Mouse (Mus musculus): ENCODE data around the gene Rhobtb1.
A peak's percentile ranks its signal among the peaks of the same experiment; 100 is the strongest.

The Rhobtb1 gene

DNA sequence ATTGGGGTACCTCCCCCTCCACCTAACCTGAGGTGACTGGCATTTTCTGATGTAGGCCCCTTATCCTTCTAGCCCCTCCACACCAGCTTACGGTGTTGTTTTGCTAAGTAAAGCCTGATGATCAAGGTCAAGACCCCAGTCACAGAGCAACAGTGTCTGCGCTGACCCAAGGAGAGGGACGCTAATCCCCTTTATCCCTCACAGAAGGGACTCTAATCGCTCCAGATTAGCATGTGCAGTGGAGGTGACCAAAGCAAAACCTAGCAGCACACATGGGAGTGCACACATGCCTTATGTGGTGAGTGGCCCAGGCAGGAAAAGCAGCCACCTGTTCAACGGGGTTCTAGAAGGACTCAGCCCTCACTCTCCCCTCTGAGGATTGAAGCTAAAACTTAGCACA, 123.0 kb downstream of the Rhobtb1 start:
- no peak for DNase-seq (ENCODE audit: low spot score in 2 of 2)

DNA sequence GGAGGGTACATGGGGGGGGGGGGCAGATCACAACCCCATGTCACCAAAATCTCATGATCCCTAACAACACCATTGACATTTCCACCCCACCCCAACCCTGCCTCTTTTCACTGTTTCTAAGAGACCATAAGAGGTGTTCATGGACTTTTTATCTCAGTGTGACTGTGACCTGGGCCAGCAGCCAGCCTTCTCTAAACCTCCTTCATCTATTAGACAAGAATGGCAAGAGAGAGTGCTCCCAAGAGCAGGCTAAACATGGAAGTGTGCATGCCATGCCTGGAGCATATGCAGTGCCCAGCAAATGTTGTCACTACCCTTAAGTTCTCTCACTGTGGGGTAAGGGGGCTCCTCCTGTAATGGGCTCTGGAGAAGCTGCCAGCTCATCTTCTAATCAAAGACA, 123.5 kb downstream of the Rhobtb1 start:
- DNase-seq (ENCODE audit: low spot score in 2 of 2), result no peak

DNA sequence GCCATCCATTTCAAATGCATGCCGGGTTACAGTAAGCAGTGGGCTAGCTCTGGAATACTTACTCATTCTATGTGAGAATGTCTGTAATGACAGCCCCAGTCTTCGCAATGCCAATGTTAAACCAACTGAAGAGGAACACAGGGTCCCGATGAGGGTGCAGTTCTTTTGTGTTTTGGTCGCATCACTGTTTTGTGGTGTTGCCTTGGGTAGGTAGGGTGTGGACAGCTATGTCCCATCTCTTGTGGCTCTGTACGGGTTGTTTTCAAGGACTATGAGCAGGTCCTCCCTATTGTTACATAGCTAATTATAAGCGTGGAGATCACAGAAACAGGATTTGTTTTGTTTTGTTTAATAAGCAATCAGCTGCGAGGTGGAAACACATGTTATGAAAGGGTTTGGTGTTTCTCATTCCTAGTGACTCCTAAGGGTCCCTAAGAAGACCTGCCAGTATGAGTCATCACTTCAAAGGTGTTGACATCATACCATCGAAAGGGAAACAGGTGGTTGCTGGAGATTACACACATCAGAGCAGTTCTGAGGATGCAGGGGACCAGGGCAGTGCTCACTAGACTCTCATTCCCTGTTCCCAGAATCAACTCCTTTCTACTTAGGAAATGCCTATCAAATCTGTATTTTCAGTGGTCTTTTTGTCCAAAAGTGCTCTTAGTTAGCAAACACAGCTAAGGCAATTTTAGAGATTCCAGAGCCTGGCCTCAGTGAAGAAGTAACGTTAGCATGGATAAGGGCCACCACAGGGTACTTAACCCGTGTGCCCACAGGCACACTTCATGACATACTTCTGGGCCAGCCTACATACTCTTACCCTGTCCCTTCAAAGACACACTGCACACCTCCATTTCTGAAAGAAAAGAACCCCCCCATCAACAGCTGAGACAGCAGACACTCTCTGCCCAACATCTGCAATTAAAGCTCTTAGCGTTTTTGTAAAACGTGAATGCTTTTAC, 124.9 kb downstream of the Rhobtb1 start:
- DNase-seq (ENCODE audit: low spot score in 2 of 2), result no peak

DNA sequence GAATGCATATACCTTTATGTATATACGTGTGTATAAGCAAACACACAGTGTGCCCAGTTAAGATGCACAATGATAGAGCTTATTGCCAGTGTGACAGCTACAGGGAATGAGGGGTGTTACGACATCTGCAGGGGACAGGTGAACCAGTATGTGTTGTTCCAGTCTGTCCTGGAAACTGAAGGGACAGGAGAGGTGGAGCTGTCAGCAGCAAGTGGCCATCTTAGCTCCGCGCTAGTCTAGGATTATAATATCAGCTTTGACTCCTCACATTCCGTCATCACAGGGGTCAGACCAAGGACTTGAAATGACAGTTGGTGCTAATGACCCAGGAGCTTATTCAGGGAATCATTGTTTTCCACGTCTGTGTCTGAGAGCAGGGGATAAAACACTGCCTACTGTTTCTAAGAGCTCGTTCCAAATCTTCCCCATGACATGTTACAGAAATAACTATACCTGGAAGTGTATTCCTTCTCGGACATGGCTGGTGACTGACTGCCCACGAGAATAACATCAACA, 125.7 kb downstream of the Rhobtb1 start:
- DNase-seq (ENCODE audit: low spot score in 2 of 2), result no peak

DNA sequence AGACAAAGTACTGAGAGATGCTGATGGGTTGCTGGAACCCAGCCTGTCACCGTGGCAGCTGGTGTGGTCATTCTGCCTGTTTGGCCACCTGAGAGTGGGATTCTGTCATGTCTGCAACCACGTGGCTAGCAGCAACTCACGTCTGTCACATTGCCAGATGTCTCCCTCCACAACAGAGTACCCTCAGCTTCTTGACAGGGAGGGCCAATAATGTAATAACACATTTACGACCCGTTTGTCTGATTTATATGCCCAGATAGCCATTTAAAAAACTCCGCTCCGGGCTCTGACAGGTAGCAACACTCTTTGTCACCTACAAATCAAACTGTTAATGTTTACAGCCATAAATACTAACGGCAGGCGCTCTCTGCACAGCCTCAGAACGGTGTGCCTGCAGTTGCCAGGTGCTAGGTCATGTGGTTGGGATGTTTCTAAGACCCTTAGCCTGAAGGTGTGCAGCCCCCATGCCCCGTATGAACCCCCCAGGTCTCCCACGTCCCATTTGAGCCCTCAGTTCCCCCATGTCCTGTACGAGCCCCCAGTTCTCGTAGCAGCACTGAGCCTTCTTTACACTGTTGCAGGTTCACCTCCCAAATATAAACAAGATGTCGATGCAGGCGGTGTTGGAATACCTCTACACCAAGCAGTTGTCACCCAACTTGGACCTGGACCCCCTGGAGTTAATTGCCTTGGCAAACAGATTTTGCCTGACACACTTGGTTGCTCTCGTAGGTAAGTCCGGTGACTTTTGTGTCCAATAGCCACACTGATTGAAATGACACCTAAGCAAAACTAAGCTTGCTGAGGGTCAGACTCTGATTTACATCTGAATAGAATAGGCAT, 127.8 kb downstream of the Rhobtb1 start:
- no peak for DNase-seq (ENCODE audit: low spot score in 2 of 2)

DNA sequence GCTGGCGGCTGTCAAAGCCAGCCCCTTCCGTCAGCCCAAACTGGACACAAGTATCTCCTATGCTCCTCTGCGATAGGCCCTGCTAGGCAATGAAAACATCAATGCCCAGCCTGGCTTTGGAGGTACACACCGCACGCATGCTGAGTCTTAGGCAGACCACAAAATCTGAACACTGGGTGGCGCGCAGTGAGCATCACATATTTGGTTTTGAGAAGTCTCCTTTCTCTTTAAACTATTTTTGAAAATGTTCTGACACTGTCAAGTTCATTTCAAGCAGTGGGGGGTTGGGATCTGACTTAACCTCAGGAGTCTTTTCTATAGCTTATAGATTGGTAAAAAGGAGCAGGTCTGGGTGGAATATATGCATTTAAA, 128.4 kb downstream of the Rhobtb1 start:
- no peak for DNase-seq (ENCODE audit: low spot score in 2 of 2)

DNA sequence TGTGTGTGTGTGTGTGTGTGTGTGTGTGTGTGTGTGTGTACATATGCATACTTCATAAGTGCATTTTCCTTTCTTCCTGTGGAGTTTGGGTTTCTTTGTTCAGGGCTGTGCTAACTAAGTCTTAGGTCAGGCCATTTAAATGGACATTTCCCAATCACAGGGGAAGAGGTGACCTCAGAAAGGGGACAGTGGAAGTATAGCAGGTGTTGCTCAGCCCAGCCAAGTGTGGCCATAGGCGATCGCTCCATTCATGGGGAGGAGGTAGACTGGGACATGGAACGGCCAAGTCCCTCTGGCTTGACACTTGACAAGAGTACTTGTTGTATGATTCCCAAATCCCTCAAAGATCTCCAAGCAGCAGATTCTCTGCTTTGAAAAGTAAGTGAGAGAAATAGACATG, 135.7 kb downstream of the Rhobtb1 start:
- no peak for DNase-seq (ENCODE audit: low spot score in 2 of 2)

DNA sequence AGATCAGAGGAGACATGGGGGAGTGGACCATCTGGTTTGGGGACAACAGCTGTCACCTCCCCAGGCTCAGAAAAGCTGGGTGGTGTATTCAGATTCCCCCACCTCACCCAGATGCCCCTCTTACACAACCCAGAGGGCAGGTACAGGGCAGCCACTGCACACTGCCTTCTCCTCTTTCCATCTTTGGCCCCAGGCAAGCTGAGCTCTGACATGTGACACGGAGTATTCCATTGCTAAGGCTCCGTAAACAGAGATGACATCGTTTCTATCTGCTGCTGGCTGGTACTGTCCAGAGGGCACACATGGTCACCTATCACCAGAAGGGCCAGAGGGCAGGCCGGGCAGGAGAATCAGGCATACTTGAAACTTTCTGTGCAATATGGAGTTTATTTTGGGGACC, 136.9 kb downstream of the Rhobtb1 start:
- DNase-seq (ENCODE audit: low spot score in 2 of 2), result no peak

DNA sequence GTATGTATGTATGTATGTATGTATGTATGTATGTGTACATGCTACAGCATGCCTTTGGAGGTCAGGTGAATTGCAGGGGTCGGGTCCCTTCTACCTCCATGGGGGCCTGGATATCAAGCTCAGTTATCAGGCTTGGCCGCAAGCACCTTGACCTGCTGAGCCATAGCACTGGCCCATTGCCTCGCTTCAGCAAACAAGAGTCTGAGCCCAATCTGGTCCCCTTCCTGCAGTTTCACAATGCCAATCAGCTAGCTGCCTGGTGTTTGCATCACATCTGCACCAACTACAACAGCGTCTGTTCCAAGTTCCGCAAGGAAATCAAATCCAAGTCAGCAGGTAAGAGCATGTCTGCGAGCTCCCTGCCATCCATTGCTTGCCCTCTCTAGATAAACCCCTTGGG, 137.5 kb downstream of the Rhobtb1 start:
- no peak for DNase-seq (ENCODE audit: low spot score in 2 of 2)

DNA sequence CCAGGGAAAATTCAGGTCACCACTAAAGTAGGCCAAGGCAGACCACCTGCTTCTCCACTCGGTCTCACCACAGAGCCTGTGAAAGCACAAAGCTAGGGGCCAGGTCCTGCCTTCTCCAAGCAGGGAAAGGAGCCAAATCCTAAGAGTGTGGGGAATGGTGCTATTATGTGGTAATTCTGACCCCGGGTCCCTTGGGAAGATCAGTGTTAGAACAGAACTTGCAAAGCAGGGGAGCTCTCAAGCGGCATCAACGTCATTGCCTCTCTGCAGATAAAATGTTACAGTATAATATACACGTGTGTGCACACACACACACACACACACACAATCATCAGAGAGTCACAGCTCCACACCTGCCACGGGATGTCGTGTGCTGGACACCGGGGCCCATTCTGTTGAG, 139.5 kb downstream of the Rhobtb1 start:
- DNase-seq (ENCODE audit: low spot score in 2 of 2), result no peak

DNA sequence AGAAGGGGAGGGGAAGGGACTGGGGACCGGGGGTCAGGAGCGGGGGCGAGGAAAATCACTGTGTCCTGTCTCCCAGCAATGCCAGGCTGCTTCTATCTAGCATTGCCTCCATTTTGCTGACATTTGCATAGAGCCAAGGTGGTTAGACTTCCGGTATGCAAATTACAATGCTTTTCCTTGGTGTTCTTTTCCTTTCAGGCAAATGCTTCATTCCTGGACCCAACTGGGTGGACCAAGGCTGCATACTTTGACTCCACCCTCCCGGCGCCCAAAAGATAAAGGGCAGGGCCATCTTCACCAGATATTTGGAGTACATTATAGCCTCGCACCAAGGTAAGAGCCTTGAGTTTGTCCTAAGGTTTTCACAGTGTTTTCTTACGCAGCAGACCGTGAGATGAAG, 144.7 kb downstream of the Rhobtb1 start:
- no peak for DNase-seq (ENCODE audit: low spot score in 2 of 2)

DNA sequence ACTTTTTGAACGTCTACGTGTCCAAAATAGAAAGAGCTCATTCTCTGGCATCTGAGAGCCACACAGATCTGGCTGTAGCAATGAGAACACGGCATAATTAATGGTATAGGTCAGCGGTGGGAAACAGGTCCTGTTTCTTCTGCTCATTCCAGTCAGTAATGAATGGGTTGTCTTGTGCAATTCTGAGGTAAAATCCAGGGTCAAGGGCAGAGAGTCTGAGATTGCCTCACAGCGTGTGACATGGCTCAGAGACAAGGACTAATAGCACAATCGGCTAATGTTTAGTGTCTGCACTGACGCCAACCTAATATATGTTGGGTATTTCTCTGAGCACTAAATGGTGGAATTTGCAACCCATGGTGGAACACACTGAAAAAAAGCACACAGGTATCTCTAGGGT, 148.8 kb downstream of the Rhobtb1 start:
- no peak for DNase-seq (ENCODE audit: low spot score in 2 of 2)

DNA sequence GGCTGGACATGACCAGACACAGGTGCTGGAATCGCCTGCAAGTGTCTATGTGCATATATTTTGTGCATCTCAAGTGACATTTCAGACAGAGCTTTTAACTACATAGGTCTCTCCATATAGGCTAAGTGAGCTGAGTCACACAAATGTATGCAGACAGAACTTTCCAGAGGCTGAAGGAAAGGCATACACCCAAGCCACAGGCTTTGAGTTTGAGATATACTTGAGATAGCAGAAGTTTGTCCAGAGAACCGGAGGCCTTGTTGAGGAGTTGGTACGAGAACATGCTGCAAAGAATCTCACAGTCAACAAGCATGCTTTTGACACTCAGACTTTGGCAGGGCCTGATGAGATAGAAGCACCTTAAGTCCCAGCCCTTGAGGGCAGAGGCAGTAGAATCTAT, 151.4 kb downstream of the Rhobtb1 start:
- no peak for DNase-seq (ENCODE audit: low spot score in 2 of 2)

DNA sequence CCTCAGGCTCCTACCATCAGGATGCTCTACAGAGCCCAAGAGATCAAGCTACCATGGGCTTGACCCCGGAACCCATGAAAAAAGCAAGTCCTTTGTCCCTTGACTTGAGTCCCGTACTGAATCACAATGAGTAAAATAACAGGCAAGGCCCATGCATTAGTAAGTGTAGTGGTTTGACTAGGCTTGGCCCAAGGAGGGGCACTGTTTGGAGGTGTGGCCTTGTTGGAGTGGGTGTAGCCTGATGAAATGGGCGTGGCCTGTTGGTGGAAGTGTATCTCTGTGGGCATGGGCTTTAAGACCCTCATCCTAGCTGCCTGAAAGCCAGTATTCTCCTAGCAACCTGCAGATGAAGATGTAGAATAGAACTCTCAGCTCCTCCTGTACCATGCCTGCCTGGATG, 153.6 kb downstream of the Rhobtb1 start:
- DNase-seq (ENCODE audit: low spot score in 2 of 2), result no peak

DNA sequence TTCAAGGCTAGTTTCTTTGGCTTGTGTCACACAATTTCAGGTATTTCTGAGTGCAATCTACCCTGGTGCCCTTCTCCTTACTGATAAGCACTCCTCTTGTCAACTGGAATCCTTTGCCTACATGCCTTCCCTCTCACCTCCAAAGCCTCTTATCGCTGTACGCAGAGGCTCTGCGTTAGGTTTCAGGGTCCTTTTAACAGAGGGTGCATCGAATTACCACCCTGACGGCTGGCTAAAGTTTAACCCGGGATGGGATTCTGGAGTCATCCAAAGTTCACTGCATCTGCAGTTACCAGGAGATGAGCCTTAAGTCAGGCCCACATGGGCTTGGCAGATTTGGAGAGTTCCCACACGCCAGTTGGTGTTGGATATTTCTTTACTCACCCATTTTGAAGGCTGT, 154.4 kb downstream of the Rhobtb1 start:
- DNase-seq (ENCODE audit: low spot score in 2 of 2), result no peak

DNA sequence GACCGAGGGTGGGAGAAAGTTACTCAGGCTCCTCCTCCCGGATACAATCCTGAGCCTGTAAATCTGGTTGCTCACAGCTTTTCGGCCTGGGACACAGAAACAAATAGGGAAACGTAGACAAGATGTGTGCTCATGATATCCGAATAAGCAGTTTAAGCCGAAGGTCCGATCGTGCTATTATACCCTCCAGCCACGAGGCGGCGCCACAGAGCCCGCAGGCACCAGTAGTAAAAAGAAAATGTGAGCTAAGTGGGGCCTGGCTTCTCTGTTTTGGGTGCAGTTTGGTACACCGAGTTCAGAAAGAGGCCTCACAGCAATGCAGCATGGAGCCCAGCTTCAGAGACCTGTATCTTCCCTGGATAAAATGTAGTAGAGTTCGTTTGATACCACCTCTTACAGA, 155.0 kb downstream of the Rhobtb1 start:
- DNase-seq (ENCODE audit: low spot score in 2 of 2), result peak; percentile 14 to 29

DNA sequence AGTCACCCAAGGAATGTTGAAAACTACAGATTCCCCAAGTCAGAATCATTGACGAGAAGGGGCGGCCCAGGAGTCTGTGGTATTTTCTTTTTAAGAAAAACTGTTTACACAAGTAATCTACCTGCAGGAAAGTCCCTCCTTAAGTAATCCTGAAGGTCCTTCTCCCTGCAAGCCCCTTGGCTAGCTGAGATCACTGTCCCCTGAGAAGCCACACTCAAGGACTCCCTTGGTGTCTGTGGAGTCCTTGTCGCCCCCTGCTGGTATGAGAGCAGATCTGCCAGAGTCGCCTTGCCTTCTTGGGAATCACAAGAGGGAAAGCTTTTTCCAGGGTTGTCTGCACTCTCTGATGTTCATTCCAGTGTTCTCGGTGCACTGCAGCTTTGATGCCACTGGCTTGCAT, 155.8 kb downstream of the Rhobtb1 start:
- DNase-seq (ENCODE audit: low spot score in 2 of 2), result peak; percentile 37 to 54

DNA sequence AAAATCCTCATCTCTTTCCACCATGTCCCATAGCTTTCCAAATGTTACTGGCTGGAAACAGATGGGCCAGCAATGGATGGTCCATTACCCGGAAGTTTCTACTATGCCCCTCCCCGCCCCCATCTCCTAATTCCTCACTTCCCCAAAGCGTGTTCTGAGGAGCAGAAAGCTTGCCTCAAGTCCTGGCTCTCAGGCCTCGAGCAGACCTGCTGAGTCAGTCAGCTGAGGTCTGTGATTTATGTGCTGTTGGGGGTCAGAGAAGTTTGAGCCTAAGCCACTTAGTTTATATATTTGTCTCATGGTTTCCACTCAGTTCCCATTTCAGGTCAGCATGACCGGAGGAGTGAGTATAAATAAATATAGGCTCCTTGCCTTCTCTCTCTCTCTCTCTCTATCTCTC, 157.9 kb downstream of the Rhobtb1 start:
- no peak for DNase-seq (ENCODE audit: low spot score in 2 of 2)

DNA sequence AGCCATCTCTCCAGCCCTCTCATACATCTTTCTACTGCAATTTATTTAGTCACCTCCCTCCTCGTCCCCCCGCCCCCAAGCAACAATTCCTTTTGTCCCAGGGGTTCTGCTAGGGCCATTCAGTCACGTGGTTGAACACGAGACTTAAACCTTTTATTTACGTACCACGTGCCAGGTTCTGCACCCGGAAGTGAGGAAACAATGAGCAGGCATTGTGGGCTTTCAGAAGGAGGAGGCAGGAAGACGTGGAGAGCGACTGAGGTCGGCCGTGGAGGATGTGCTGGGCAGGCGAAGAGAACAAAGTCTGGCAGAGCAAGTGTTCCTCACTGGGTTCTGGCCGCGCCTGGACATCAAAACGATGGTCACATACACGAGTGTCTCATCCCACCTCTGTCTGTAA, 160.6 kb downstream of the Rhobtb1 start:
- no peak for DNase-seq (ENCODE audit: low spot score in 2 of 2)

DNA sequence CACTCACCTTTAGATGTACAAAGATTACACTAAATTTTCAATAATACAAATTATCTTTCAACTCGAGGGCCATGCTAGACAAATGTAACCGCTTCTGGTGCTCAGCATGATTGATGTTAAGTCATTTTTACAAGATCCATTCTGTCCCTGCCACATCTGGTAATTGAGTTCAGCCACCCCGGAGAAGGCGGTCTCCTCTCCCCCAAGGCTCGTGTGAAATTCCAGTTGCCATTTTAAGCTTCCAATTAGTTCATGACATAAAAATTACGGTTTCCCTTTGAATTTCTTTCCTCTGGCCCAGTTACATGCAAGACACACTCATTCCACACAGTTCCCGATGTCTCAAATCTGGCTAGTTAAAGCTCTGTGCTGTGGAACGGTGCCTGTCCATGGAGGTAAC, 162.7 kb downstream of the Rhobtb1 start:
- DNase-seq (ENCODE audit: low spot score in 2 of 2), result no peak

DNA sequence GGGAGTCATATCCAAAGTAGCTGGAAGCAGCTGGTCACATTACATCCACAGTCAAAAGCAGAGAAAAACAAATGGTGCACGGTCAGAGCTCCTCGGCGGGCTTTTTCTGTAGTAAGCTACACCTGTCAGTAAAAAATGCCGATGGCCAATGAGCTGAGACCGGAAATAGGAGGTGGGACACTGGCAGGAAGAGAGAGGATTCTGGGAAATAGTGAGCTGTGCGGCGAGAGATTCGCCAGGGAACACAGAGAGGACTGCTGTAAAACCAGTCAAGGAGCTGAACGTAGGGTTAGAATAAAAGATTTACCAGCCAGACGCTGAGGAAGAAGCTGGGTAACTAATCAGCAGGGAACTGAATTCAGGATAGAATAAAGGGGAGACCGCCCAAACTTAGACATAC, 167.3 kb downstream of the Rhobtb1 start:
- no peak for DNase-seq (ENCODE audit: low spot score in 2 of 2)

DNA sequence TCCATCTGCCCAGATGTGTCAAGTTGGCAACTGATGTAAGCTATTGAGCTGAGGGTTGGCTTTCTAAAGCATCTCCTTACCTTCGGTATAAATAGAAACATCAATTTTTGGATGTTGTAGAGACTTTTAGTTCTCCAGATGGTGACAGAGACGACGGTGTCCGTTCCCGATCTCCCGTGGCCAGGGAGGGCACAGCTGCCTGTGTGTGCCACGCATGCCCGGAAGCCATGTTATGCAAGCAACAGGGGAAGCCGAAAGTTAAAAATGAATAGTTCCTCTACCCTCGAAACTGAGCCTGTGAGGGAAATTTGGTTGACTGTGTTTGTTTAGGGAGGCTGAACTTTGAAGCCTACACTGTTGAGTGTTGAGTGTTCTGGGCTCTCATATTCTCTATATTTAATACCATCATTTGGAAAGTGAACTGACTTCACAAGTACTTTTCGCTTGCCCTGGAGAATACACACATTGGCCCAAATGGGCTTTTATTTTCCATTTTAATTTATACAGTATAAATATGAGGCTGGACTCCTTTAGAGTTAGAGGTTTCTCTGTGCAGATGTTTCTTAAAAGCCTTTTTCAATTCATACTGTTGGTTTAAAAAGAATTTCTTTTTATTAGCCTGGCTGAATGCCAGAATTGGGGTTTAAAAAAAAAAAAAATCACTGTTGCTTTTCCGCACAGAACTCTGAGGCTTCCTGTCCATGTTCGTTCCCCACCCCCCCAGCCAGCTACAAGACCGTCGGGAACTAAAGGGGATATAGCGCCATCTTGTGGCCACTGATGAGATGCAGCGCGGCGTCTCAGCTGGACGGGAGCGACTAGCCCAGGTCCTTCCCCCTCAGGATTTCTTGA, 169.7 kb downstream of the Rhobtb1 start:
- DNase-seq (ENCODE audit: low spot score in 2 of 2), result peak; percentile 48 to 65
